Mouse (Mus musculus) spleen, adult 2 months (tissue): ENCODE results near the gene Pax5.

ENCODE experiments used
- CTCF ChIP-seq: fragments of 200-500 bp; IDR thresholded peaks from 2 replicates; pipeline ENCODE4 v1.5.1; 2011; ENCODE audit warnings: mild to moderate bottlenecking, inconsistent platforms; ENCODE audit not compliant: insufficient read depth, insufficient read length, insufficient replicate concordance; ENCODE audit errors: extremely low read depth
- POLR2A ChIP-seq: fragments of 200-500 bp; IDR thresholded peaks from 2 replicates; pipeline ENCODE4 v1.6.1; 2011; ENCODE audit warnings: low read depth, low read length, inconsistent platforms

DNA sequence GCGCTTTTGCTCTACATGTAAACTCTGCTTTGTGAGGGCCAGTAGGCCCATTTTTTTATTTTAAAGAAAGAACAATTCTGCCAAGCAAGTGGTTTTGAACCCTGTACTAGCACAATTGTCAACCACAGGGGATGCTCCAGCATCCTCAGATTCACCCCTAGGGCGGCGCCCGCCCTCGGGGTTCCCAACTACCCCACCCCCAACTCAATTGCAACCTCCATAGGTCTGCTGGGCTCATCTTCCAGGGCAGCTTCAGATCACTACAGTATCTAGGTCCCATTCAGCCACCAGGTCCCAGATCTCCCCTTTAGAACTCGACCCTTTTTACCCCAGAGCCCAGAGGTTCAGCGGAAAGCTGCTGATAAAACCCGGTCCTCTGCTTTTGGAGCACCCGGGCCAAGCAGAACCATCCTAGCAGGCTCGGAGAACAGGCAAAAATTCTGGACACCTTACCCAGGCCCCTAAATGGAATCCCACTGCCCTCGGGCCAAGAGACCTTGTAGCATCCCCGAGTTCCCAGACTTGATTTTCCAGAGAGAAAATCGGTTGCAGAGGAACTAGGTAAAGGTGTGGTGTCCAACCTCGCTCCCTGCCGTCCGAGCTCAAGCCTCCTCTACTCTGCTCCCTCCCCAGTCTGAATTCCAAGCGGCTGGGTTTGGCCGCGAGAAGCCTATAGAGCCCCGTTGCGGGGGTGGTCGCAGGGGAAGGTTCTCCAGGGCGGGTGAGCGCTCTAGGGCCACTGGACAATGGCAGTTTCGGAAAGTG is 1.0 kb upstream of the Pax5 start:
- TF ChIP-seq CTCF (no peak), POLR2A (no peak)
